In the genomic region with DNA sequence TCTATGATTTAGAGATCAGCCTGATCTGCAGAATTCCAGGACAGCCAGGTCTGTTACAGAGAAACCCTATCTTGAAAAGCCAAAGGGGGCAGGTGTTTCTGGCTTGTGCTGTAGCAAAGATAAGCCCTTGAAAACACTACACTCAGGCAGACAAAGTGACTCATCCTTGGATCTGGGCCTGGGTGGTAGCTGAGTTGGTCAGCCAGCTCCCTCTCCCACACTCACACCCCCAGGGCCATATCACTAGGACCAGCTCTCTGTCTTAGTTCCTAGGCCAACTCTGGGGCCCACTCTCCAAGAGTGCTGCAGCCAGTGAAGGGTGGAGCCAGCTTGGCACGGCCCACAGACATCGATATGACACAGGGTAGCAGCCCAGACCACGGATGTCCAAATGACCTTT, we compare ENCODE assay signal across 17 mouse cellular contexts. TPM values are rescaled to one million over a fixed set of nuclear protein-coding genes. Genes with fewer than 3 reads are reported as not detected.
DNase-seq lines count a peak whose midpoint lies in the region; ATAC-seq lines count a peak whose summit lies in the region.
"Had no signal": no experiment of that assay in that cellular context is flagged by ENCODE, and none has a peak within 500 bp of the region (broad histone marks: within the 10 kb centered on the region; RNA-seq: fewer than 3 reads in every experiment).

No protein-coding gene starts in this region.

- WGBS in heart, embryonic 10.5 days = 76% methylated on average over 3 of the region's 3 CpGs
- WGBS in stomach, embryonic 15.5 days = 66% methylated on average over 3 of the region's 3 CpGs
- WGBS in forebrain, embryonic 12.5 days = 81% methylated on average over 3 of the region's 3 CpGs

- no peak overlapping the region for H3K4me2 ChIP-seq in stomach, embryonic 15.5 days
- no peak overlapping the region for H3K4me2 ChIP-seq in forebrain, embryonic 12.5 days
- H3K4me2 ChIP-seq: hindbrain, embryonic 15.5 days; lung, embryonic 14.5 days had no signal

- no peak overlapping the region for H3K27ac ChIP-seq in heart, embryonic 10.5 days
- H3K27ac ChIP-seq in stomach, embryonic 15.5 days = no peak overlapping the region
- H3K27ac ChIP-seq in forebrain, embryonic 12.5 days = no peak overlapping the region
- H3K27ac ChIP-seq: forebrain, embryonic 10.5 days; hindbrain, embryonic 15.5 days; layer of hippocampus, adult 2 months; midbrain, embryonic 10.5 days had no signal

- no peaks in the 10 kb centered on the region for H3K9me3 ChIP-seq in heart, embryonic 10.5 days
- H3K9me3 ChIP-seq in stomach, embryonic 15.5 days = no peaks in the 10 kb centered on the region
- H3K9me3 ChIP-seq in forebrain, embryonic 12.5 days = no peaks in the 10 kb centered on the region
- H3K9me3 ChIP-seq: forebrain, embryonic 10.5 days; hindbrain, embryonic 15.5 days; midbrain, embryonic 10.5 days had no signal

- H3K4me3 ChIP-seq in heart, embryonic 10.5 days = no peak overlapping the region
- no peak overlapping the region for H3K4me3 ChIP-seq in stomach, embryonic 15.5 days (replicated peaks)
- H3K4me3 ChIP-seq in forebrain, embryonic 12.5 days (replicated peaks) = no peak overlapping the region
- H3K4me3 ChIP-seq: forebrain, embryonic 10.5 days; hindbrain, embryonic 15.5 days; layer of hippocampus, adult 2 months; midbrain, embryonic 10.5 days had no signal

- peak; percentile 84 for DNase-seq in heart, embryonic 10.5 days (ENCODE audit: low spot score)
- DNase-seq in heart, postnatal 36 days = no peak
- DNase-seq in Muller cell, postnatal 12 days (ENCODE audit: inconsistent ontology term) = peak; percentile 31
- DNase-seq in cerebellum, adult 11 months = no peak
- DNase-seq: cerebellum, adult 9-10 months; kidney, adult 8-10 months; lung, embryonic 14.5 days; thymus, adult 2 months had no signal

- peak; percentile 81 for ATAC-seq in erythroid progenitor cell, adult 5-6 weeks (replicated peaks; ENCODE audit: low FRiP score, poor library complexity, severe bottlenecking)
- peak; percentile 47; the same call in 1 of the 2 replicates for ATAC-seq in stomach, embryonic 15.5 days (ENCODE audit: insufficient read depth, low FRiP score, low read depth)
- no peak for ATAC-seq in forebrain, embryonic 12.5 days (ENCODE audit: low FRiP score)

- H3K9ac ChIP-seq in stomach, embryonic 15.5 days = no peak overlapping the region
- no peak overlapping the region for H3K9ac ChIP-seq in forebrain, embryonic 12.5 days
- H3K9ac ChIP-seq: hindbrain, embryonic 15.5 days; lung, embryonic 14.5 days had no signal

- intact Hi-C loops in heart, postnatal 36 days (cut with DNase I) = no loop called here

- peaks cover 25% of the 10 kb centered on the region; the same call in 1 of the 2 replicates for H3K27me3 ChIP-seq in heart, embryonic 10.5 days (ENCODE audit: insufficient read depth, poor library complexity, severe bottlenecking)
- H3K27me3 ChIP-seq in stomach, embryonic 15.5 days (replicated peaks) = no peaks in the 10 kb centered on the region; the same call in none of the 2 replicates
- H3K27me3 ChIP-seq in forebrain, embryonic 12.5 days = peaks cover 50% of the 10 kb centered on the region

- no peaks in the 10 kb centered on the region for H3K36me3 ChIP-seq in heart, embryonic 10.5 days
- no peaks in the 10 kb centered on the region for H3K36me3 ChIP-seq in stomach, embryonic 15.5 days
- no peaks in the 10 kb centered on the region for H3K36me3 ChIP-seq in forebrain, embryonic 12.5 days (replicated peaks)
- H3K36me3 ChIP-seq: forebrain, embryonic 10.5 days; hindbrain, embryonic 15.5 days; midbrain, embryonic 10.5 days had no signal

- H3K4me1 ChIP-seq in heart, embryonic 10.5 days = no peaks in the 10 kb centered on the region
- H3K4me1 ChIP-seq in stomach, embryonic 15.5 days = no peaks in the 10 kb centered on the region
- H3K4me1 ChIP-seq in forebrain, embryonic 12.5 days = no peaks in the 10 kb centered on the region
- H3K4me1 ChIP-seq: hindbrain, embryonic 15.5 days; midbrain, embryonic 10.5 days had no signal

RNA-seq across cellular contexts. Expression of a gene that starts 38.5 kb away (rescaled TPM):
- 0.08 TPM in 1 of 2 replicates, not detected in the other for polyA plus RNA-seq in heart, embryonic 10.5 days (2016; fragmentation: Nextera tagmentation; extraction: Ambion mirVana)
- total RNA-seq in heart, postnatal 36 days (2021) = not detected
- not detected in 2 replicates for total RNA-seq in erythroid progenitor cell, adult 5-6 weeks (2015; ENCODE audit: low replicate concordance)
- total RNA-seq in erythroid progenitor cell, adult 5-6 weeks (2017; ENCODE audit: low replicate concordance) = not detected in 2 replicates
- 0.19 and 0.22 TPM in 2 replicates for polyA plus RNA-seq in stomach, embryonic 15.5 days (2015; fragmentation: Nextera tagmentation; extraction: Ambion mirVana)
- not detected in 2 replicates for polyA plus RNA-seq in forebrain, embryonic 12.5 days (2016; fragmentation: Nextera tagmentation; extraction: Ambion mirVana)
- total RNA-seq: layer of hippocampus, adult 2 months; left cerebral cortex, postnatal 36 days had no signal
- polyA plus RNA-seq: forebrain, embryonic 10.5 days; hindbrain, embryonic 15.5 days; lung, embryonic 14.5 days; spleen, adult 2 months had no signal

Comparison
In these comparisons a context has a peak if more than half of its experiments do, and no peak if none do; other contexts are left out.
1. DNase-seq: peak in heart, embryonic 10.5 days (single experiment) and Muller cell, postnatal 12 days (single experiment); none in heart, postnatal 36 days (0 of 2) and cerebellum, adult 11 months (single experiment).